Mouse (Mus musculus): ENCODE results near the gene Mafb.

DNA sequence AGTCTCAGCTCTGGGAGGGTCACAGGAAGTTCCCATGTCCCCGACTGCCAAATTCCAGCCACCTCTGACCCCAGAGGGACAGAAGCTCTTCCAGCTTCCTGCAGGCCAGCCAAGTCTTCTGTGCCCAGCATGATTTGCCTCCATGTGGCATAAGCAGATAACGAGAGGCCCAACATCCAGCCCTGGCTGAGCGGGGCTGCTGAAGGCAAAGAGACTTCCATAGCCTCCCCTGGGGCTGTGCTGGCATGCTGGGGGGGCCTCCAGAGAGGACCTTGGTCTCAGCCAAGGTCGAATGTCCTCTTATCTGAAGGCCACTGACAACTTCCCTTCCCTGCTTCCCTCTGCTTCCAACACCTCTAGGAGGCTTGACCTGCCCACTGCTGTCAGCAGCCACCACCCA, 39.7 kb downstream of the Mafb start:
- TF ChIP-seq CTCF (IDR thresholded peaks at IDR 0.05; ENCODE audit: borderline replicate concordance, insufficient read depth, low read length) (no peak), POLR2A (IDR thresholded peaks at IDR 0.05; ENCODE audit: low read depth, low read length) (no peak)

All from embryonic fibroblast, embryonic 13.5 days (primary cell).